Mouse (Mus musculus) mesoderm, embryonic 11.5 days (tissue): ENCODE measurements at regions not wholly inside any gene's neighbourhood (a gene's known extent, or its start where the extent isn't known, plus 50 kb on each side); places are given as distances from the start of the nearest gene placed in this dataset.
A peak's percentile ranks its signal among the peaks of the same experiment; 100 is the strongest.
"Not testable (repeated sequence)": the region's sequence is repeated elsewhere in the genome, so short reads cannot be mapped to it uniquely, and the experiment has no call there.

Source experiments
- DNase-seq: peaks from one replicate; pipeline ENCODE4 v3.0.0-alpha.2; 2012; ENCODE audit warnings: low read depth, low spot score

GRCm38 (mm10) chr4:69443956-69444355 lies 489.8 kb upstream of the Brinp1 start:
- peak; percentile 46 for DNase-seq

GRCm38 (mm10) chr4:69435390-69435789 lies 481.2 kb upstream of the Brinp1 start:
- no peak for DNase-seq

GRCm38 (mm10) chr4:69410411-69410810 lies 456.2 kb upstream of the Brinp1 start:
- not testable (repeated sequence) for DNase-seq

- no peak for DNase-seq
These were observed 441.3 kb upstream of the Brinp1 start for GRCm38 (mm10) chr4:69395451-69395850.

GRCm38 (mm10) chr4:69383318-69383717 lies 429.1 kb upstream of the Brinp1 start:
- DNase-seq, result no peak

GRCm38 (mm10) chr4:69346979-69347465 lies 392.8 kb upstream of the Brinp1 start:
- DNase-seq, result no peak

- no peak for DNase-seq
These were observed 373.4 kb upstream of the Brinp1 start for GRCm38 (mm10) chr4:69327606-69328005.
